Mouse (Mus musculus): ENCODE results near the gene Cep164. TPM values are rescaled to one million over a fixed set of nuclear protein-coding genes. Genes with fewer than 3 reads are reported as not detected.
"Not testable (repeated sequence)": the region's sequence is repeated elsewhere in the genome, so short reads cannot be mapped to it uniquely, and the experiment has no call there.

Gene Cep164
- 1 to 10 TPM; 2.1 to 3.8 TPM for total RNA-seq (2021)
- long read RNA-seq, experiment 1, partial matches to known transcripts: 0 of 1 reads
- long read RNA-seq, experiment 1, other reads (novel, unspliced or antisense): 1 of 1 reads
- long read RNA-seq, experiment 2, partial matches to known transcripts: 0 of 1 reads
- long read RNA-seq, experiment 2, other reads (novel, unspliced or antisense): 1 of 1 reads

DNA sequence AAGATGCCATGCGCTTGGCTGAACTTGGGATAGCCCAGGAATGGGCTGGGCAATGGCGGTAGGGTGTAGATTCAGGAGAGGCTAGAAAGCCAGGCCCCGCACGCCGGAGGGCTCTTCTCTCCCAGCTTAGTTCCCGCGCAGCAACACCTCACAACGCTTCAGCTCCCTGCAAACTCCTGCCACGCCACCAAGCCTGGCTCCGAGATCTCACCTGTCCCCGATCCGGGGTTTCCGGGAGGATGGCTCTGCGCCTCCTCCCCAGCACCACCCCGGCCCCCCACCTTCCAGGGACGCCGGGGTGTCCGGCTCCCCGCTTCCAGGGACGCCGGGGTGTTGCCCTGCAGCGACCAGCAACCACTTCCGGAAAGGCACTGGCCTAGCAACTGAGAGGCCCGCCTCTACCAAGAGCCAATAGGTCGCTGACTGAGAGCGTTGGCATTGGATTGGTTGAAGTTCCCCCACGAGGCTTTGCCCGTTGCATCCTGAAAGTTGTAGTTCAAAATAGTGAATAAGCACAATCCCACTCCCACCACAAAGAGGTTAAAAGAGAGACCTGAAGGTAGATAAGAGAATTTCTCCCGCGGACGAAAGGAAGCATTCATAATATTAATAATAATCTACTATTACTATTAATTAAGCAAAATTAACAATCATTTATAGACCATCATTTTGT, at the start of gene Cep164:
TSS of gene Cep164 (minus strand) at position 401 of the 673 bp plus-strand sequence.
- DNase-seq: peak; percentile 78 to 83
- intact Hi-C loops (cut with DNase I): loop anchor here (5.0 kb wide), 1 partner anchor 49 kb away; no protein-coding TSS in a partner anchor

DNA sequence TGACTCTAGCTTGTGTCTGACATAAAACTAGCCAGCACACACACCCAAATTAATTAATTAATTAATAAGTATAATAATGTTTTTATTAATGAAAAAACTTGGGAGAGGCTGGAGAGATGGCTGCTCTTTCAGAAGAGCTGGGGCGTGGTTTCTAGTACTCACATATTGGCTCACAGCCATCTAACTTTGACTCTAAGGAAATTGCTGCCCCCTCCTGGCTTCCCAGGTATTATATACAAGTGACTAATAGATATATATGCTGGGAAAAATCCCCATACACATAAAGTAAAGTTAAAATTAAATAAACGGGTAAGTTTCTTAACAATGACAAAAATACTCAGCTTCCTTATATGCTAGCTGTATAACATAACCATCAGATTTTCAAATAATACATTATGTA, 49.4 kb upstream of the Cep164 start:
- intact Hi-C loops (cut with DNase I): loop anchor here (5.0 kb wide), 1 partner anchor 51 kb away; the partner anchor contains the start of gene Cep164
- DNase-seq: no peak

DNA sequence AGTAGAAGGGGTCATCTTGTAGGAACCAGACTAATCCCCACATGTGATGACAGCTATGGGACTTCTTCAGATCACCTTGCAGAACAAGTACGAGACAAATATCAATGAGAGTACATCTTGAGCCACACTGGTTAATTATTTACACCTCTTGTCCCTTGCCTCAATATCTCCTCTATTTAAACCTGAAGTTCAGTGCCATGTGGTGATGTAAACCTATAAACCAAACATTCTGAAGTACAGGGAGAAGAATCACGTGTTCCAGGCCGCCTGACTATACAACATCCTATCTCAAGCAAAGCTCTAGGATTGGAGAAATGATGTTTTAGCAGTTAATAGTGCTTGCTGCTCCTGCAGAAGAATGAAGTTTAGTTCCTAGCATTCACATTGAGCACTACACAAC, 41.8 kb upstream of the Cep164 start:
- DNase-seq: no peak
- intact Hi-C loops (cut with DNase I): no loop called here

DNA sequence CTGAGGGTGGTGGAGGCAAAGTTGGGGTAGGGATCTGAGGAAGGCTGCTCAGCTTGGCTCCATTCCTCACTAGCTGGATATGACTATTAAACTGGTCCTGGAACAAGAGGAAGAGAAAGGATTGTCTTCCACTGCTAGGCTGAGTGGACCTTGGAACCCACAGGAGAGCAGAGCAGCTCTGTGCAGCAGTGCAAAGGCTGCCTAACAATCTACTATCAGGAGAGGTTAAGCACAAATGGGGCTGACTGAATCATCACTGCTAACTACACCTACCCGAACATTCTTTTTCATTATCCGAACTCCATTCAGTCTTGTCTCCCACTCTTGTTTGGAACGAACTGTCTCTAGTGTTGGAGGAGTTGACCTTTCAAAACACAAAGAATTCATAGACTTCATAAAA, 40.7 kb upstream of the Cep164 start:
- DNase-seq: no peak
- intact Hi-C loops (cut with DNase I): no loop called here

DNA sequence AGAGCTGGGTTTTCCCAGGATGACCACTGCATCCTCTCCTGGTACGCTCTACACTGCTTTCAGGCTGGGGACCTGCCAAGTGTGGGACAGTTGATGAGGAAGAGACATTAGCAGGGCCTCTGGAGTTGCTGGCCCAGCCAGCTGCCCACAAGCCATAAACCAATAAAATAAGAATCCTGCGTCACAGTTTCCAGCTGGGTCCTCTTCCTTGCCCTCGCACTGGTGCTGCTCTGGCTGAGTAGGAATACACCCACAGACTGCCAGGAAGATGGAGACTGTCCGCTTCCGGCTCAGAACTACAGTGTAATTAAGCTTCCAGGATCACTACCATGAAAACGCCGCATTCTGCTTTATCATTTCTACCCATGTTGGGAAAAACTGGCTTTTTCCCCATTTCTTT, 33.3 kb upstream of the Cep164 start:
- intact Hi-C loops (cut with DNase I): no loop called here
- DNase-seq: no peak

DNA sequence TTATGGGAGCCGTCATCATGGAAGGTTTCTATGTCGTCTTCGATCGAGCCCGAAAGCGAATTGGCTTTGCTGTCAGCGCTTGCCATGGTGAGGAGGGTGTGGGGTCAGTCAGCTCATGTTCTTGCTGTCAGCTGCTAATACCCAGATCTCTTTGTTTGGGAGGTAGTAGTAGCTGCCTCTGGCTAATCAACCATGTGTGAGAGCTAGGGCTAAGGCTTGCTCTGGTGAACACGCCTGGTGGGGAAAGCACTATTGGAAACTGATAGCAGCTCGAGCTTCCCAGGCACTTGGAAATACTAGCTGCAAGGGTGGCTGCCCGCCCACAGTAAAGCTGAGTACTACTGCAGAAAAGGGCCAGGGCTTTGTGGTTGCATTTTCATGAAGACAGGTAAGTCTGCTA, 30.9 kb upstream of the Cep164 start:
- intact Hi-C loops (cut with DNase I): no loop called here
- DNase-seq: no peak

DNA sequence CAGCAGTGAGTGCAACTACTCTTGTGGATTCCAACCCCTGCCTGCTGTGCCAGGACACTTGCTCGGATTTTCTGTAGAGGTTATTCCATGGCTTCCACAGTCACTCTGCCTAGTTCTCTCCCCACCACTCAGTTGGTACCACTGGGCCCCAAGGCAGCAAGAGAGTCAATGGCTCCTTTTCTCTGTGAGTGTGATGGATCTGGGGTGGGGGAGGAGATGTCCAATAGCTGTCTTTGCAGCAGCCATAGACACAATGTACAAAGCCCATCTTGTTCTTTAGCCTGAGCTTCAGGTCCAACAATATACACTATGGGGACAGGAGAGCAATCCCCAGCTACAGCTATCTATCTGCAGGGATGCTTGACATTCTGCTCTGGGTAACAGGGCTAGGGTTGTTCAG, 25.6 kb upstream of the Cep164 start:
- intact Hi-C loops (cut with DNase I): no loop called here
- no peak for DNase-seq

DNA sequence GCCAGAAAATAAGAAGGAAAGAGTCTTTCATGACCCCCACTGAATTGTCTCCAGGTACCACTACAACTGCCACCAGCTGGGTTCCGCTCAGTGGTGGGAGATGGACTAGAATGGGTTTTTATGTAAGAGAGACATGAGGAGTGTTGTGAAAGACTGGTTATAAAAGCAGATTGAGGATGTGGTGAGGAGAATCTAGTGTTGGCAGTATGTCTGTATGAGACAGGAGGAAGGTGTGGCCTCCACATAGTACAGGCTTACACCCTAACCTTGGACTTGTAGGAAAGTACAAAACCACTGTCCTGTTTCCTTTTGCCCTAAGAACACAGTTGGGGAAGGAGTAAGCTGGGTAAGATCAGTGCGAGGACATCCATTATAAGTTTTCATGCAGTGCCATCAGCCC, 25.2 kb upstream of the Cep164 start:
- intact Hi-C loops (cut with DNase I): no loop called here

DNA sequence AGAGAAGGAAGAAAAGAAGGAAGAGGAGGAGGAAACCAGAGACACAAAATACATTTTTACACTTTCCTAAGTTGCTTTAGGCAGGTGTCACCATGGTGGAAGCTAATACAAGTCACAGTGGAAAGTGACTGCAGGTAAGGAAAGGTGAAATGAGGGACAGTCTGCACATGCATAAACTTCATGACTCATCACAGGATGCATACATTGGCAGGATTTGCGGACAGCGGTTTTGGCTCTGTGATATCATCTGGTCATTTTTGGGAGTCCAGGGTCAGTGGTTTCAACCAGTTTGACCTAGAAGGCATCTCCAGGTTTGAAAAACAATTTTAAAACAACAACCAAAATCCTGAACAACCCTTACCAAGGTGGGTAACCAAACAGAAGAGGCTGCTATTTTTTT, 23.3 kb upstream of the Cep164 start:
- intact Hi-C loops (cut with DNase I): no loop called here
- no peak for DNase-seq

More for the DNA sequence above, 25.2 kb upstream of the Cep164 start:
- DNase-seq: no peak

DNA sequence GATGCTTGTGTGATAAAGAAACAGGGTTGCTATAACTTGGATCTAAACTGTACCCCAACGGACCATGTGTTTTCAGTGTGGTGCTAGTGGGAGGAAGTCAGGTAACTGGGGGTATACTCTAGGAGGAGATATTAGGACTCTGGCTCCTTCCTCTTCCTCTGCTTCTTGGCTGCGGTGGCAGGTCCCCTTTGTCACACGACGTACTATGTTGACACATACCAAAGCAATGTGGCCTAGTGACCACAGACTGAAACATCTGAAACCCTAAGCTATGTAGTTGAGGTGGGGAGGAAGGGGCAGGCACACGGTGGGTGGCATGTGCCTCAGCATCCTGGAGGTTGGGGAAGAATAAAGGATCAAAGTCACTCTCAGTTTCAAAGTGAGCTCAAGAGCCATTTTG, 22.8 kb upstream of the Cep164 start:
- intact Hi-C loops (cut with DNase I): no loop called here
- DNase-seq: no peak

DNA sequence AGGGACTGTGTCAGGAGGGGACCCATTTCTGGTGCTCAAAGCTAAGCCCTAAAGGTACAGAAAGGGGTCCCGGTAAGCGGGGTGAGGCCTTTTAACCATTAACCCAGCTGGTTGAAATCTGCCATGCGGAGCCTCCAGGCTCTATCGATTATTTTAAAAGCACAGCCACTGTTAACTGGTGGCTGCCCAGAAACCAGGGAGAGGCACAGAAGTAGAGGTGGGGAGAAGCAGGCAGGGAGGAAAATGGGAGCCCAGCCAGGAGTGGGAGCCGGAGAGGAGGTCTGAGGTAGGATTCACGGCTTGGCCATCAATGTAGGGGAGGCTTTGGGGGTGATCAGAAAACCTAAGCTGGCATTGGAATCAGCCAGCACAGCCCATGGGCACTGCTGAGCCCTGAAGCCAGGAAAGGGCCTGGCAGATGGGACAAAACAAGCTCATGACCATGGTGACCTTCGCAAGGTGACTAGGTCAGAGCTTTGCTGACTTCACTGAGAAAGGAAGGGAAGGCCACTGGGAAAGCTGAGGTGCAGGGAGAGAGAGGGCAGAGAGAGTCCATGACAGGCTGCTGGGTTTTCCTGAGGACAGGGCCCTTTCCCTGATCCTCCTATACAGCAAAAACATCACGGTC, 22.2 kb upstream of the Cep164 start:
- intact Hi-C loops (cut with DNase I): no loop called here
- no peak for DNase-seq

DNA sequence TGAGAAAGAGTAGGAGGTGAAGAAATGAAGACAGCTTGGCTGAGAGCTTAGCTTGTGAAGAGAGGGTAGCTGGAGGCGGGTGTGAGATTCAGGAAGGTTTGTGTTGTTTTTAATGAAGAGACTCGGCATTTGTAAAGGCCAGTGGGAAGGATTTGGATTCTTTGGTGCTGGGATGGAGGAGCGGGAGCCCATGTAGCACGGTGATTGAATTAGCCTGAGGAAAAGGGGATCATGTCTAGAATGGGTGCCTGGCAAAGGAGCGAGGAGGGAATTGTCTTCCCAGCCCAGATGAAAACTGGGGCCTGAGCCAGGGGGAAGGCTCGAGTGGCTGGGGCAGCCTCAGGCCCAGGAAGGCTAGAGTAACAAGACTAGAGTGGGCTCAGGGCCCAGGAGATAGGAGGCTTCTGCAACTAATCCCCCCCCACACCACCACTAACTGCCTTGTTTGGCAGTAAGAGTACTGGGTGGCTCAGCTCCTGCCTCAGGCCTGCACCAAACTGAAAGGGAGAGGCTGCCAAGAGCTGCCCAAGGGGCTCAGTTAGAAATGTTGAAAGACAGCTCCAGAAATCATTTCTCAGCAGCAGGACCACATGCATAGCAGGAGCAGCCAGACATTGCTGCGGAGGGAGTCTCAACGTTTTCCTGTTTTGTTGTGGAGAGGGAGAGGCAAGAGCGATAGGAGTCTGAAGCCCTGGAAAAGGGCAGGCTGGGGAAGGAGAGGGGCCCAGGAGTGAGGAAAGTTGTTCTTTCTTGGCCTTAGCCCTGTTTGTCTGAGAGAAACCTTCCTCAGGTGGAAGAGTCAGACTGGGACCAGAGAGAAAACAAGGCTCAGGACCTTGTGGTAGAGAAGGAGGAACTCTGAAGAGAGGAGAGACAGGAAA, 21.3 kb upstream of the Cep164 start:
- DNase-seq: peak; percentile 50 to 69
- intact Hi-C loops (cut with DNase I): no loop called here

DNA sequence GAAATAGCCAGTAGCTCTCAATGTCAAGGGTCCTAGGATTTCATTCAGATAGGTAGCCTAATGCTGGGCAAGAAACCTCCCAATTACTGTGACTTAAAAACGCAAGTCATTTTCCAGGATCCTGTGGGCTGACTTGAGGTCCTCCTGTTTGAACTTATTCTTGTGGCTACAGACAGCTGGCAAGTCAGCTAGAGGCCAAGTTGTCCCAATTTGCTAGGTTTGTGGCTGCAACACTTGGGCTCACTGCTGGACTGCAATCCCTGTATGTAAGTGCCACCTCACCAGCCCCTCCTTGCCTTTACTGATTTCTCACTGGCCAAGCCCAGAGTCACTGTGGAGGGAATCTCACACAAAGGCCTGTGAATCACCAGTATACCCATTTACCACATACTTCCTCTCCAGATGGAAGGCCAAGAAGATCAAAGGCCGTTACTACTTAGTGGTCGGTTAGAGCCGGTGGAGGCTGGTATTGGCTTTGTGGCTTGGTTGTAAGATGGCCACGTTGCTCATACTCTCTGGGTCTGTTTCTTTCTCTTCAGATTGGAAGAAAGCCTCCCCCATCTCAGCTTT, 18.5 kb upstream of the Cep164 start:
- intact Hi-C loops (cut with DNase I): no loop called here
- no peak for DNase-seq

DNA sequence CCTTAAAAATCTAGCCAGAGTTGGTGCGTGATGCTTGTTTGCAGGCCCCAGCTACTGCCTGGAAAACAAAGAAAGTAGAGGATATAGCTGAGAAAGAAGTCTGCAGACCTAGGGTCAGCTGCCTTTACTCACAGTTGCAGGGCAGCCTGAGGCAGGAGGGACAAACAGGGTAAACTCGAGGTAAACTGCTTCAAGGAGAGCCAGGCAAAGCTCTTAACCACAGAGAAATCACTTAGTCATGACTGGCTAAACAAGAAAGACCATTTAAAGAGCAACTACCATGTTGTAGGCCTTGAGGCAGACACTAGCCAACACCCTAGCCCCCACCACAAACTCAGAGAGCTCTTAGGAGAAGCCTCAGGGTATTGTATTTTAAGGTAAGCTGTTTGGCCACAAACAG, 17.7 kb upstream of the Cep164 start:
- DNase-seq; intact Hi-C loops (cut with DNase I): not testable (repeated sequence)

DNA sequence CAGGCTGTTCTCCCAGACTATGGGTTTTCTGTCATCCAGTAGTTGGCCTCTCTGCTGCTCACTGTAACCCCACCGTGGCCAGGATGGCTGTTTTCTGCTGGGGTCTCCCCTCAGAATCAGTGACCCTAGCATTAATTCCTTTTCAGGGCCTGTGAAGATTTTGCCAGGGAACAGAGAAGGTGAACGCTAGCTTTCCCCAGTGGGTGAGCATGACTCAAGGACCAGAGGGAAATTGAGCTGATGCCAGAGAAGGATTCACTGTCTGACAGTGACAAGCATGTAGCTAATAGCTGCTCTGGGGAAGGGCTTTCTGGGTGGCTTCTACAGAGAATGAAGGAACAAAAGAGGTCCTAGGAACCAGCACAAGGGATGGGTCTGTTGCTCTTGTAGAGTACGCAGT, 17.1 kb upstream of the Cep164 start:
- DNase-seq: no peak

DNA sequence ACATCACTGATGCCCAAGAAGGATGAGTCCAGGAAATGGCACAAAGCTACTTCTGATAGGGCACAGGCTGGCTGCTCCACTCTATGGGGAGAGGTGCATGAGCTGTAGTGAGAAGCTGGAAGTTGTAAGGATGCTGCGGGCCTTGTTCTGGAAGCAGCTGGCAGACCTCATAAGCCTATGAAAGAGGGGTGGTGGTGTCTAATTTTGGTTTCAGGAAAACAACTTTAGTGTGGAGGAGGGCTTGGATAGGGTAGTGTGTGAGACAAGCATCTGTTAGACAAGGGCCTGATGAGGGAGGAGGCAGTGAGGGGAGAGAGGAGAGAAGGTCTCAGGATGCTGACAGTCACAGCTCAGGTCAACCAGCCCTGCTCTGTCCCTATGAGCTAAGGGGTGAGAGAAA, 15.3 kb upstream of the Cep164 start:
- DNase-seq: no peak
- intact Hi-C loops (cut with DNase I): no loop called here

More for the DNA sequence above, 17.1 kb upstream of the Cep164 start:
- intact Hi-C loops (cut with DNase I): no loop called here

DNA sequence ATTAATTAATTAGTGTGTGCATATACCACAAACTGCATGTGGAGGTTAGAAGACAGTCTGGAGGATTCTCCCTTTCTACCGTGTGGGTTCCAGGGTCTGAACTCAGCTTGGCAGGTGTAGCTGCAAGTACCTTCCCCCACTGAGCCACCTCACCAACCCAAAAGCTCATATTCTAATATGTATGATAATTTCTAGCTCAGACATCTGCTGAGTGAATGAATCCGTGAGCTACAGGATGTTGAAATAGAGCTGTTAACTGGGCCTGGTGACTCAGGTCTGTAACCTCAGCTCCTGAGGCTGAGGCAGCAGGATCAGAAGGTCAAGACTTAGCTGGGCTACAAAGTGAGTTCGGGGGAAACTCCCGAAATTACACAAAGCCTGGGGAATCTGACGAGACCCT, 14.5 kb upstream of the Cep164 start:
- intact Hi-C loops (cut with DNase I): no loop called here

DNA sequence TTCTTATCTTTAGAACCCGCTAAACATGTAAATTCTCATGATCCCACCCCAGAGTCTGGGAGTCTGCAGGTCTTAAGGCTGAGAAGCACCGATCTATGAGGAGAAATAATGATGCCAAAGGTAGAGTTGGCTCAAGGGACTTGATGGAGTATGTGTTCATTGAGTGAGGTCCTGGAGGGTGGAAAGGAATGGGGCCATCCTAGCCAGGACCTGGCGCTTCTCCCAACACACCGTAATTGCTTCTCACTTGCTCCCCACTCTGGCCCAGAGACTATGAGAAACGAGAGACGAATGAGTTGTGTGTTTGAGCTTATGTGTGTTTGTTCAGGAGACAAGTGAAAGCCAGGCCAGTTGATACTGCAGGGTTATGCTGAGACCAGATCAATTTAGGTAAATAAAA, 13.0 kb upstream of the Cep164 start:
- intact Hi-C loops (cut with DNase I): no loop called here
- DNase-seq: no peak

More for the DNA sequence above, 14.5 kb upstream of the Cep164 start:
- DNase-seq: no peak

DNA sequence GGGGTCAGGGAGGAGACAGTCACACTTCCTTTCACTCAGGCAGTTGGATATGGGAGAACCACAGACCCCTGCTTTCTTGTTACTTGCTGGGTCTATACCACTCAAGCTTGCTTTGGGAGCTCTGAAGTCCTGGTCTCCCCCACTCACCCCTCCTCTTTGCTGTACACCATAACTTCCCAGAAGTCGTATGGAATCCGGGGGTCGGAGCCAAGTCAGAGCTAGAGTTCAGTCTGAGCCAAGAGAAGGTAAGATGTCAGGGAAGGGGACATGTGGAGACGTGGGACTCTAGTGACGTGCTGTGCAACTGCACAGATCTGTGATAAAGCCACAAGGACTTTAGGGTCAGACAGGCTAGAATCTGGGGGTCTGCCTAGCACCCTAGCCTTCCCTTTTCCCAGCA, 11.8 kb upstream of the Cep164 start:
- DNase-seq: no peak
- intact Hi-C loops (cut with DNase I): no loop called here

DNA sequence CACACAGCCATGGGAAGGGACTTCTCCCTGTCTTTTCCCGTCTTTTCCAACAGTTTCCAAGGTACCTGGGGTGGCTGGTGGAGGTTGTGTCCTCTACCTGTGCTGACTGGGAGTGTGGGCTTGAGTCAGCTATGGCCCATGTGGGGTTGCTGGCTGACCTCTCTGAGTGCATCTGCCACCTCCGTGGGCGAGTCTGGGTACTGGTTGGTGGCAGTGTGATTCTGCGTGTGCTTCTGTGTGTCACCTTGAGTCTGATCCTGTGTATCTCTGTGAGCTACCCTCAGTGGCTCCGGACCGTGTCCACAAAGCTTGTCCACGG, 11.4 kb upstream of the Cep164 start:
- DNase-seq: no peak
- intact Hi-C loops (cut with DNase I): no loop called here
